11 mouse cellular contexts compared by ENCODE assay signal in the genomic region with DNA sequence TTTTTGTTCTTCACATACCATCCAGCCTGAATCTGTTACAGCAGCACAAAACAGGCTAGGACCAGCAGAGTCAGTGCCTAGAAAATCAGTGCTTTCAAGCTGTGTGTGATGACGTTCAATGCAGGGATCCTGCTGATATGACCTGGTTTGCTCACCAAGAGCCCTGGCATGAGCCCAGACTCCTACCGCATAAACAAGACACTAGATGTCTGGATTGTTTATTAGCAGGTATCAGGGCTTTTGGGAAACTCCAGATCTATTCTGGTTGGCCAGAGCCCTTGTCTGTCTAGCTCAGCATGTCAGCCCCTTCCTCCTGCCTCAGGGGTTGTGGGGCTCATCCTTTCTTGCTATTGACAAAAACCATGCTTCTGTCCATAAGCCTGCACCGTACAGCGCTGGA. TPM values are rescaled to one million over a fixed set of nuclear protein-coding genes. Genes with fewer than 3 reads are reported as not detected.
DNase-seq lines count a peak whose midpoint lies in the region; ATAC-seq lines count a peak whose summit lies in the region.
"Had no signal": no experiment of that assay in that cellular context is flagged by ENCODE, and none has a peak within 500 bp of the region (broad histone marks: within the 10 kb centered on the region; RNA-seq: fewer than 3 reads in every experiment).

No protein-coding gene starts in this region.

- no peak overlapping the region for H3K4me2 ChIP-seq in hindbrain, embryonic 12.5 days (replicated peaks)
- no peak overlapping the region for H3K4me2 ChIP-seq in hindbrain, embryonic 16.5 days (ENCODE audit: low read length)
- H3K4me2 ChIP-seq in midbrain, embryonic 16.5 days (ENCODE audit: low read length) = no peak overlapping the region
- no peak overlapping the region for H3K4me2 ChIP-seq in midbrain, embryonic 14.5 days (ENCODE audit: low read length)

- H3K9ac ChIP-seq in hindbrain, embryonic 12.5 days = no peak overlapping the region
- no peak overlapping the region for H3K9ac ChIP-seq in hindbrain, embryonic 16.5 days (ENCODE audit: low read depth, low read length)
- no peak overlapping the region for H3K9ac ChIP-seq in midbrain, embryonic 16.5 days (ENCODE audit: low read depth, low read length)
- no peak overlapping the region for H3K9ac ChIP-seq in midbrain, embryonic 14.5 days (replicated peaks; ENCODE audit: low read length)
- H3K9ac ChIP-seq: limb, embryonic 13.5 days had no signal

- peak; percentile 77 to 86 for DNase-seq in adrenal gland, adult (ENCODE audit: inconsistent age in 2 of 2, low spot score in 1 of 2)
- no peak for DNase-seq in adrenal gland, postnatal 4 days (ENCODE audit: low spot score in 2 of 2)
- no peak for DNase-seq in midbrain, embryonic 14.5 days
- DNase-seq in thymus, postnatal 14 days = no peak
- DNase-seq in thymus, postnatal 10 days (ENCODE audit: low spot score in 2 of 2) = no peak
- DNase-seq: gastrocnemius, postnatal 25 days; lung, postnatal 14 days had no signal

- no peak overlapping the region for H3K4me3 ChIP-seq in hindbrain, embryonic 12.5 days
- H3K4me3 ChIP-seq in hindbrain, embryonic 16.5 days (ENCODE audit: low read length) = no peak overlapping the region
- no peak overlapping the region for H3K4me3 ChIP-seq in midbrain, embryonic 16.5 days (ENCODE audit: low read depth, low read length)
- no peak overlapping the region for H3K4me3 ChIP-seq in midbrain, embryonic 14.5 days (replicated peaks; ENCODE audit: low read depth, low read length)
- H3K4me3 ChIP-seq: limb, embryonic 13.5 days had no signal

- no peak for ATAC-seq in hindbrain, embryonic 12.5 days (ENCODE audit: low FRiP score)
- no peak for ATAC-seq in hindbrain, embryonic 16.5 days
- 0 out of 2 replicates have a peak, but pooled peaks have one; percentile 22 for ATAC-seq in midbrain, embryonic 16.5 days
- ATAC-seq in midbrain, embryonic 14.5 days (ENCODE audit: low FRiP score, low TSS enrichment) = no peak

- no peaks in the 10 kb centered on the region for H3K27me3 ChIP-seq in hindbrain, embryonic 12.5 days
- no peaks in the 10 kb centered on the region for H3K27me3 ChIP-seq in hindbrain, embryonic 16.5 days (replicated peaks; ENCODE audit: control insufficient read depth, insufficient read depth, low read length)
- no peaks in the 10 kb centered on the region for H3K27me3 ChIP-seq in midbrain, embryonic 16.5 days (ENCODE audit: control insufficient read depth, insufficient read depth, low read depth, low read length)
- no peaks in the 10 kb centered on the region for H3K27me3 ChIP-seq in midbrain, embryonic 14.5 days (ENCODE audit: control insufficient read depth, insufficient read depth, low read length)
- H3K27me3 ChIP-seq: limb, embryonic 13.5 days had no signal

- no peaks in the 10 kb centered on the region for H3K9me3 ChIP-seq in hindbrain, embryonic 12.5 days (replicated peaks)
- no peaks in the 10 kb centered on the region for H3K9me3 ChIP-seq in hindbrain, embryonic 16.5 days (ENCODE audit: control insufficient read depth, low read length)
- no peaks in the 10 kb centered on the region for H3K9me3 ChIP-seq in midbrain, embryonic 16.5 days (replicated peaks; ENCODE audit: control insufficient read depth, low read length, poor library complexity, severe bottlenecking)
- no peaks in the 10 kb centered on the region for H3K9me3 ChIP-seq in midbrain, embryonic 14.5 days (ENCODE audit: control insufficient read depth, low read length)
- H3K9me3 ChIP-seq: limb, embryonic 13.5 days had no signal

- H3K36me3 ChIP-seq in hindbrain, embryonic 12.5 days = no peaks in the 10 kb centered on the region
- H3K36me3 ChIP-seq in hindbrain, embryonic 16.5 days (ENCODE audit: control insufficient read depth, insufficient read depth, low read length) = no peaks in the 10 kb centered on the region
- H3K36me3 ChIP-seq in midbrain, embryonic 16.5 days (ENCODE audit: control insufficient read depth, insufficient read depth, low read length) = no peaks in the 10 kb centered on the region
- H3K36me3 ChIP-seq in midbrain, embryonic 14.5 days (ENCODE audit: control insufficient read depth, insufficient read depth, low read length) = no peaks in the 10 kb centered on the region
- H3K36me3 ChIP-seq: limb, embryonic 13.5 days had no signal

- 63% methylated on average over 4 of the region's 4 CpGs for WGBS in hindbrain, embryonic 12.5 days
- WGBS in hindbrain, embryonic 16.5 days = 47% methylated on average over 4 of the region's 4 CpGs
- WGBS in midbrain, embryonic 16.5 days = 37% methylated on average over 4 of the region's 4 CpGs
- WGBS in midbrain, embryonic 14.5 days = 61% methylated on average over 4 of the region's 4 CpGs

- peaks cover 40% of the 10 kb centered on the region for H3K4me1 ChIP-seq in hindbrain, embryonic 12.5 days
- H3K4me1 ChIP-seq in hindbrain, embryonic 16.5 days (ENCODE audit: control insufficient read depth, insufficient read depth, low read depth, low read length) = peaks cover 32% of the 10 kb centered on the region
- H3K4me1 ChIP-seq in midbrain, embryonic 16.5 days (ENCODE audit: control insufficient read depth, insufficient read depth, low read length) = peaks cover 6% of the 10 kb centered on the region
- H3K4me1 ChIP-seq in midbrain, embryonic 14.5 days (ENCODE audit: control insufficient read depth, insufficient read depth, low read length) = peaks cover 18% of the 10 kb centered on the region

- H3K27ac ChIP-seq in hindbrain, embryonic 12.5 days = 0 out of 2 replicates have a peak overlapping the region, but pooled peaks have one; percentile 4
- H3K27ac ChIP-seq in hindbrain, embryonic 16.5 days (ENCODE audit: low read depth, low read length) = no peak overlapping the region
- H3K27ac ChIP-seq in midbrain, embryonic 16.5 days (ENCODE audit: low read length) = no peak overlapping the region
- no peak overlapping the region for H3K27ac ChIP-seq in midbrain, embryonic 14.5 days (replicated peaks; ENCODE audit: low read depth, low read length)
- H3K27ac ChIP-seq: limb, embryonic 13.5 days had no signal

RNA-seq across cellular contexts. Expression of gene Csrp2, which starts 10.2 kb away (rescaled TPM):
- total RNA-seq in adrenal gland, postnatal 4 days (2021) = 100 to 1,000 TPM; 160 to 188 TPM
- 148 and 160 TPM in 2 replicates for polyA plus RNA-seq in hindbrain, embryonic 12.5 days (2016; fragmentation: Nextera tagmentation; extraction: Ambion mirVana)
- 120 and 121 TPM in 2 replicates for polyA plus RNA-seq in hindbrain, embryonic 16.5 days (2015; fragmentation: Nextera tagmentation; extraction: Ambion mirVana)
- polyA plus RNA-seq in midbrain, embryonic 16.5 days (2015; fragmentation: Nextera tagmentation; extraction: Ambion mirVana) = 105 and 111 TPM in 2 replicates
- 88.3 and 92.4 TPM in 2 replicates for polyA plus RNA-seq in midbrain, embryonic 14.5 days (2014; fragmentation: Nextera tagmentation; extraction: Ambion mirVana)

Comparison
In these comparisons a context has a peak if more than half of its experiments do, and no peak if none do; other contexts are left out.
1. DNase-seq: peak in adrenal gland, adult (2 of 2); none in adrenal gland, postnatal 4 days (0 of 2), midbrain, embryonic 14.5 days (single experiment), thymus, postnatal 14 days (single experiment) and thymus, postnatal 10 days (0 of 2).